Mouse (Mus musculus): ENCODE results near the gene Rapgefl1. TPM values are rescaled to one million over a fixed set of nuclear protein-coding genes. Genes with fewer than 3 reads are reported as not detected.
"Not testable (repeated sequence)": the region's sequence is repeated elsewhere in the genome, so short reads cannot be mapped to it uniquely, and the experiment has no call there.

Gene Rapgefl1
- polyA plus RNA-seq, 1 experiment from 2014 or later = 7.7 TPM

- ATAC-seq (ENCODE audit: insufficient number of reproducible peaks, insufficient read depth, low FRiP score, low read depth) = no peak
- Histone ChIP-seq H3K27me3 (ENCODE audit: control insufficient read depth, insufficient read depth, low read length) (no peaks in the 10 kb centered on the region), H3K9ac (replicated peaks; ENCODE audit: low read depth, low read length) (peak overlapping the region; percentile 100), H3K4me2 (replicated peaks; ENCODE audit: low read depth, low read length) (peak overlapping the region; percentile 96), H3K27ac (ENCODE audit: low read length) (no peak overlapping the region), H3K4me3 (ENCODE audit: low read depth, low read length) (peak overlapping the region; percentile 100), H3K4me1 (ENCODE audit: control insufficient read depth, insufficient read depth, low read length) (peaks cover 21% of the 10 kb centered on the region; the same call in 1 of the 2 replicates), H3K36me3 (ENCODE audit: control insufficient read depth, insufficient read depth, low read length) (peaks cover 44% of the 10 kb centered on the region), H3K9me3 (ENCODE audit: control insufficient read depth, low read depth, low read length) (no peaks in the 10 kb centered on the region)
- 38% methylated on average over 4 of the region's 4 CpGs for WGBS
These were observed 38.7 kb upstream of the Rapgefl1 start for GRCm38 (mm10) chr11:98797909-98798308.

GRCm38 (mm10) chr11:98804605-98805004 lies 32.0 kb upstream of the Rapgefl1 start, which contains the start of gene Casc3:
Casc3 (plus strand) TSS chr11:98804905.
- WGBS = 92% methylated on average over 5 of the region's 5 CpGs
- no peak within 1 kb of the TSS for H3K4me2 ChIP-seq (replicated peaks; ENCODE audit: low read depth, low read length)
- no peak within 1 kb of the TSS for H3K9ac ChIP-seq (replicated peaks; ENCODE audit: low read depth, low read length)
- no peak within 1 kb of the TSS for H3K4me3 ChIP-seq (ENCODE audit: low read depth, low read length)
- H3K36me3 ChIP-seq (ENCODE audit: control insufficient read depth, insufficient read depth, low read length) = peaks cover 81% of the 10 kb centered on the region
- no peaks in the 10 kb centered on the region for H3K27me3 ChIP-seq (ENCODE audit: control insufficient read depth, insufficient read depth, low read length)
- ATAC-seq (ENCODE audit: insufficient number of reproducible peaks, insufficient read depth, low FRiP score, low read depth) = no peak
- H3K9me3 ChIP-seq (ENCODE audit: control insufficient read depth, low read depth, low read length) = no peaks in the 10 kb centered on the region
- H3K27ac ChIP-seq (ENCODE audit: low read length) = no peak within 1 kb of the TSS
- H3K4me1 ChIP-seq (ENCODE audit: control insufficient read depth, insufficient read depth, low read length) = no peaks in the 10 kb centered on the region

- no peaks in the 10 kb centered on the region for H3K27me3 ChIP-seq (ENCODE audit: control insufficient read depth, insufficient read depth, low read length)
- H3K9ac ChIP-seq (replicated peaks; ENCODE audit: low read depth, low read length) = no peak overlapping the region
- peak overlapping the region; percentile 46; the same call in 1 of the 2 replicates for H3K4me2 ChIP-seq (replicated peaks; ENCODE audit: low read depth, low read length)
- peaks cover 11% of the 10 kb centered on the region; the same call in 1 of the 2 replicates for H3K4me1 ChIP-seq (ENCODE audit: control insufficient read depth, insufficient read depth, low read length)
- no peak for ATAC-seq (ENCODE audit: insufficient number of reproducible peaks, insufficient read depth, low FRiP score, low read depth)
- WGBS = 66% methylated on average over 2 of the region's 2 CpGs
- peak overlapping the region; percentile 99; the same call in 1 of the 2 replicates for H3K27ac ChIP-seq (ENCODE audit: low read length)
- H3K9me3 ChIP-seq (ENCODE audit: control insufficient read depth, low read depth, low read length) = no peaks in the 10 kb centered on the region
- peaks cover 63% of the 10 kb centered on the region for H3K36me3 ChIP-seq (ENCODE audit: control insufficient read depth, insufficient read depth, low read length)
- H3K4me3 ChIP-seq (ENCODE audit: low read depth, low read length) = no peak overlapping the region
These were observed 28.2 kb upstream of the Rapgefl1 start for GRCm38 (mm10) chr11:98808417-98808816.

GRCm38 (mm10) chr11:98809457-98810290 lies 26.9 kb upstream of the Rapgefl1 start:
- no peaks in the 10 kb centered on the region for H3K9me3 ChIP-seq (ENCODE audit: control insufficient read depth, low read depth, low read length)
- H3K4me1 ChIP-seq (ENCODE audit: control insufficient read depth, insufficient read depth, low read length) = peaks cover 11% of the 10 kb centered on the region; the same call in 1 of the 2 replicates
- peak overlapping the region; percentile 89 for H3K9ac ChIP-seq (replicated peaks; ENCODE audit: low read depth, low read length)
- WGBS = 0% methylated on average over 80 of the region's 84 CpGs
- peak overlapping the region; percentile 80 for H3K4me3 ChIP-seq (ENCODE audit: low read depth, low read length)
- no peaks in the 10 kb centered on the region for H3K27me3 ChIP-seq (ENCODE audit: control insufficient read depth, insufficient read depth, low read length)
- peaks cover 61% of the 10 kb centered on the region for H3K36me3 ChIP-seq (ENCODE audit: control insufficient read depth, insufficient read depth, low read length)
- ATAC-seq (ENCODE audit: insufficient number of reproducible peaks, insufficient read depth, low FRiP score, low read depth) = peak; percentile 99
- peak overlapping the region; percentile 99 for H3K27ac ChIP-seq (ENCODE audit: low read length)
- H3K4me2 ChIP-seq (replicated peaks; ENCODE audit: low read depth, low read length) = peak overlapping the region; percentile 88

- peak overlapping the region; percentile 88 for H3K4me2 ChIP-seq (replicated peaks; ENCODE audit: low read depth, low read length)
- no peak for ATAC-seq (ENCODE audit: insufficient number of reproducible peaks, insufficient read depth, low FRiP score, low read depth)
- 52% methylated on average over 7 of the region's 7 CpGs for WGBS
- peaks cover 56% of the 10 kb centered on the region for H3K36me3 ChIP-seq (ENCODE audit: control insufficient read depth, insufficient read depth, low read length)
- no peaks in the 10 kb centered on the region for H3K9me3 ChIP-seq (ENCODE audit: control insufficient read depth, low read depth, low read length)
- peak overlapping the region; percentile 89; the same call in 1 of the 2 replicates for H3K9ac ChIP-seq (replicated peaks; ENCODE audit: low read depth, low read length)
- H3K4me3 ChIP-seq (ENCODE audit: low read depth, low read length) = peak overlapping the region; percentile 80
- H3K27ac ChIP-seq (ENCODE audit: low read length) = 0 out of 2 replicates have a peak overlapping the region, but pooled peaks have one; percentile 99
- no peaks in the 10 kb centered on the region for H3K27me3 ChIP-seq (ENCODE audit: control insufficient read depth, insufficient read depth, low read length)
- H3K4me1 ChIP-seq (ENCODE audit: control insufficient read depth, insufficient read depth, low read length) = peaks cover 11% of the 10 kb centered on the region; the same call in 1 of the 2 replicates
These were observed 25.9 kb upstream of the Rapgefl1 start for GRCm38 (mm10) chr11:98810686-98811085.

GRCm38 (mm10) chr11:98816706-98817239 lies 19.8 kb upstream of the Rapgefl1 start:
- ATAC-seq (ENCODE audit: insufficient number of reproducible peaks, insufficient read depth, low FRiP score, low read depth) = no peak
- WGBS = 92% methylated on average over 1 of the region's 1 CpGs

GRCm38 (mm10) chr11:98820968-98821367 lies 15.6 kb upstream of the Rapgefl1 start:
- Histone ChIP-seq H3K9ac (replicated peaks; ENCODE audit: low read depth, low read length) (no peak overlapping the region), H3K9me3 (ENCODE audit: control insufficient read depth, low read depth, low read length) (no peaks in the 10 kb centered on the region), H3K4me3 (ENCODE audit: low read depth, low read length) (no peak overlapping the region), H3K27me3 (ENCODE audit: control insufficient read depth, insufficient read depth, low read length) (no peaks in the 10 kb centered on the region), H3K4me2 (replicated peaks; ENCODE audit: low read depth, low read length) (no peak overlapping the region), H3K4me1 (ENCODE audit: control insufficient read depth, insufficient read depth, low read length) (no peaks in the 10 kb centered on the region), H3K27ac (ENCODE audit: low read length) (no peak overlapping the region), H3K36me3 (ENCODE audit: control insufficient read depth, insufficient read depth, low read length) (peaks cover 72% of the 10 kb centered on the region)
- 90% methylated on average over 5 of the region's 5 CpGs for WGBS
- ATAC-seq (ENCODE audit: insufficient number of reproducible peaks, insufficient read depth, low FRiP score, low read depth) = no peak

More at GRCm38 (mm10) chr11:98816706-98817239, 19.8 kb upstream of the Rapgefl1 start:
- Histone ChIP-seq H3K36me3 (ENCODE audit: control insufficient read depth, insufficient read depth, low read length) (peaks cover 73% of the 10 kb centered on the region), H3K4me2 (replicated peaks; ENCODE audit: low read depth, low read length) (no peak overlapping the region), H3K9me3 (ENCODE audit: control insufficient read depth, low read depth, low read length) (no peaks in the 10 kb centered on the region), H3K4me1 (ENCODE audit: control insufficient read depth, insufficient read depth, low read length) (no peaks in the 10 kb centered on the region), H3K9ac (replicated peaks; ENCODE audit: low read depth, low read length) (no peak overlapping the region), H3K4me3 (ENCODE audit: low read depth, low read length) (no peak overlapping the region), H3K27me3 (ENCODE audit: control insufficient read depth, insufficient read depth, low read length) (no peaks in the 10 kb centered on the region), H3K27ac (ENCODE audit: low read length) (no peak overlapping the region)

GRCm38 (mm10) chr11:98826071-98826470 lies 10.5 kb upstream of the Rapgefl1 start:
- ATAC-seq (ENCODE audit: insufficient number of reproducible peaks, insufficient read depth, low FRiP score, low read depth); H3K9ac ChIP-seq (replicated peaks; ENCODE audit: low read depth, low read length); H3K27ac ChIP-seq (ENCODE audit: low read length); H3K4me2 ChIP-seq (replicated peaks; ENCODE audit: low read depth, low read length); H3K9me3 ChIP-seq (ENCODE audit: control insufficient read depth, low read depth, low read length); H3K4me3 ChIP-seq (ENCODE audit: low read depth, low read length); H3K27me3 ChIP-seq (ENCODE audit: control insufficient read depth, insufficient read depth, low read length); H3K4me1 ChIP-seq (ENCODE audit: control insufficient read depth, insufficient read depth, low read length): not testable (repeated sequence)
- WGBS = 97% methylated on average over 2 of the region's 2 CpGs
- peaks cover 73% of the 10 kb centered on the region for H3K36me3 ChIP-seq (ENCODE audit: control insufficient read depth, insufficient read depth, low read length)

All from stomach, embryonic 14.5 days (tissue).